Mouse (Mus musculus) midbrain, embryonic 14.5 days (tissue): ENCODE data around the gene Arhgef28. TPM values are rescaled to one million over a fixed set of nuclear protein-coding genes. Genes with fewer than 3 reads are reported as not detected.

Source experiments
- ATAC-seq: fragments of 200-750 bp; cut with Nextera tagmentation; 2 replicates; pipeline ENCODE4 v1.8.0; 2017; ENCODE audit warnings: moderate number of reproducible peaks, moderate library complexity; ENCODE audit not compliant: low FRiP score, low TSS enrichment
- DNase-seq: peaks from one replicate; pipeline ENCODE4 v3.0.0-alpha.2; 2015
- H3K27ac ChIP-seq: fragments of 300-500 bp; sonication (generic); replicated peaks from 2 replicates; pipeline ENCODE4 v1.5.1; 2014; ENCODE audit warnings: mild to moderate bottlenecking, low read depth, low read length, moderate library complexity
- H3K27me3 ChIP-seq: fragments of 300-500 bp; sonication (generic); 2 replicates; pipeline ENCODE4 v1.6.1; 2014; ENCODE audit warnings: low read length, control low read depth, mixed read lengths; ENCODE audit not compliant: control insufficient read depth, insufficient read depth
- H3K36me3 ChIP-seq: fragments of 300-500 bp; sonication (generic); 2 replicates; pipeline ENCODE4 v1.6.1; 2014; ENCODE audit warnings: low read length, control low read depth; ENCODE audit not compliant: control insufficient read depth, insufficient read depth
- H3K4me1 ChIP-seq: fragments of 300-500 bp; sonication (generic); 2 replicates; pipeline ENCODE4 v1.6.1; 2014; ENCODE audit warnings: mild to moderate bottlenecking, antibody characterized with exemption, low read length, control low read depth; ENCODE audit not compliant: control insufficient read depth, insufficient read depth
- H3K4me2 ChIP-seq: fragments of 300-500 bp; sonication (generic); 2 replicates; pipeline ENCODE4 v1.6.1; 2014; ENCODE audit warnings: mild to moderate bottlenecking, low read length, moderate library complexity
- H3K4me3 ChIP-seq: fragments of 300-500 bp; sonication (generic); replicated peaks from 2 replicates; pipeline ENCODE4 v1.5.1; 2014; ENCODE audit warnings: low read depth, low read length
- H3K9ac ChIP-seq: fragments of 300-500 bp; sonication (generic); replicated peaks from 2 replicates; pipeline ENCODE4 v1.6.1; 2014; ENCODE audit warnings: mild to moderate bottlenecking, low read length, moderate library complexity
- H3K9me3 ChIP-seq: fragments of 300-500 bp; sonication (generic); 2 replicates; pipeline ENCODE4 v1.6.1; 2016; ENCODE audit warnings: low read length, control low read depth, mixed read lengths; ENCODE audit not compliant: control insufficient read depth
- WGBS: fragments of 180-500 bp; shearing (Covaris S2); extraction: QIAGEN DNeasy Blood & Tissue Kit; methylation state at CpG from one replicate; pipeline ENCODE4 v1.1.7; 2014; 5-methylcytosine and 5-hydroxymethylcytosine counted together
- polyA plus RNA-seq: library from polyadenylated mRNA; unstranded; fragments of >200 nt; fragmentation: Nextera tagmentation; extraction: Ambion mirVana; gene quantifications from 2 replicates; pipeline ENCODE4 v1.2.1, GENCODE M21; 2014

Gene Arhgef28
- polyA plus RNA-seq, 1 experiment from 2014 or later, result 21.1 TPM

- no peak overlapping the region for H3K27ac ChIP-seq
- no peak for DNase-seq
Measured at GRCm38 (mm10) chr13:97918117-97918900, 287.9 kb downstream of the Arhgef28 start.

DNA sequence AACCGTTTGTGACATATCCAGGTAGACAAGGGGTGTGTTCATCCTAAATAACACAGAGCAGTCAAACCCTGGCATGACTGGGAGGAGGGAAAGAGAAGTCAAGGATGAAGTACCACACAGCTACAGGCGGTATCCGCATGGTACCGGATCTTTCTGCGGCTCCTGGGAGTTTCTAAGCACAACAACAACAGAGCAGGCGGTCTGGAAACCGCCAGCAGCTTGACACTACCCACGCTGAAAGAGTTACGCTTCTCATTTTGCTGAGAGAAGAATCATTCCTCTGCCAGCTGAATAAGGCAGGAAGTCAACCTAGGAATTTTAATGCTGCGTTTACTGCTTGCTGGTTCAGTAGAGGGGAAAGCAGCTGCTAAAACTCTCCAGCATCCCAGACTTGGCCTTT lies 295.2 kb downstream of the Arhgef28 start:
- H3K36me3 ChIP-seq, result no peaks in the 10 kb centered on the region
- peak overlapping the region; percentile 24; the same call in 1 of the 2 replicates for H3K4me2 ChIP-seq
- H3K9ac ChIP-seq, result no peak overlapping the region
- H3K27ac ChIP-seq, result peak overlapping the region; percentile 74
- WGBS, result 13% methylated on average over 10 of the region's 10 CpGs
- DNase-seq (peak; percentile 74), ATAC-seq (no peak)
- H3K4me3 ChIP-seq, result no peak overlapping the region
- H3K9me3 ChIP-seq, result no peaks in the 10 kb centered on the region
- H3K4me1 ChIP-seq, result peaks cover 13% of the 10 kb centered on the region
- no peaks in the 10 kb centered on the region for H3K27me3 ChIP-seq

More at GRCm38 (mm10) chr13:97918117-97918900, 287.9 kb downstream of the Arhgef28 start:
- ATAC-seq, result no peak
- Histone ChIP-seq H3K9ac (no peak overlapping the region), H3K36me3 (no peaks in the 10 kb centered on the region), H3K27me3 (no peaks in the 10 kb centered on the region), H3K9me3 (no peaks in the 10 kb centered on the region), H3K4me3 (no peak overlapping the region), H3K4me2 (no peak overlapping the region), H3K4me1 (no peaks in the 10 kb centered on the region)
- WGBS, result 78% methylated on average over 12 of the region's 12 CpGs

- Histone ChIP-seq H3K4me1 (peaks cover 18% of the 10 kb centered on the region), H3K27ac (no peak overlapping the region), H3K9me3 (no peaks in the 10 kb centered on the region), H3K9ac (no peak overlapping the region), H3K27me3 (no peaks in the 10 kb centered on the region), H3K36me3 (no peaks in the 10 kb centered on the region), H3K4me3 (no peak overlapping the region), H3K4me2 (no peak overlapping the region)
- no peak for ATAC-seq
- 88% methylated on average over 8 of the region's 8 CpGs for WGBS
- DNase-seq, result no peak
Measured at GRCm38 (mm10) chr13:97902821-97903220, 303.4 kb downstream of the Arhgef28 start.

DNA sequence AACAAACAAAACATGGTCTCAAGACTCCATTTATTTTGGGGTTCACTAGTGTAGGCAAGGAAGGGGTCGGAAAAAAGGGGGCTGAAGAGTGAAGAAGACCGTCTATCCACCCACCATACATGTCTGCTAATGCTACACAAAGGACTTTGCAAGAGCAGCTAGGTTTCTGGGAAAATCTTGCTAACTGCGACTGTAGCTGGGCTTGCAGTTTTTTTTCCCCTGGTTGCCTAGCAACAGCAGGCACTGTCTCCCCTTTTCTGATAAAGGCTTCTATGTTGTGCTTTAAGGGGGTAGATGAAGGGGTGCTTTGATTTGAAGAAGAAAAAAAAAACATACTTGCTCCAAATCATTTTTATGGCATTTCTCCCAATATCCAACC lies 305.9 kb downstream of the Arhgef28 start:
- Histone ChIP-seq H3K27ac (peak overlapping the region; percentile 85), H3K36me3 (no peaks in the 10 kb centered on the region), H3K4me2 (no peak overlapping the region), H3K4me3 (no peak overlapping the region), H3K27me3 (no peaks in the 10 kb centered on the region), H3K9ac (no peak overlapping the region; the same call in 1 of the 2 replicates), H3K4me1 (peaks cover 18% of the 10 kb centered on the region), H3K9me3 (no peaks in the 10 kb centered on the region)
- ATAC-seq (peak; percentile 78), DNase-seq (peak; percentile 93)
- 27% methylated on average over 3 of the region's 3 CpGs for WGBS

GRCm38 (mm10) chr13:97899604-97900379 lies 306.4 kb downstream of the Arhgef28 start:
- H3K9ac ChIP-seq, result no peak overlapping the region; the same call in 1 of the 2 replicates
- peak; percentile 42 for DNase-seq
- peak; percentile 55; the same call in 1 of the 2 replicates for ATAC-seq
- H3K4me2 ChIP-seq, result no peak overlapping the region
- no peaks in the 10 kb centered on the region for H3K27me3 ChIP-seq
- peaks cover 18% of the 10 kb centered on the region for H3K4me1 ChIP-seq
- no peak overlapping the region for H3K4me3 ChIP-seq
- peak overlapping the region; percentile 85 for H3K27ac ChIP-seq
- whole genome bisulfite sequencing, result 50% methylated on average over 14 of the region's 14 CpGs
- no peaks in the 10 kb centered on the region for H3K9me3 ChIP-seq
- no peaks in the 10 kb centered on the region for H3K36me3 ChIP-seq

DNA sequence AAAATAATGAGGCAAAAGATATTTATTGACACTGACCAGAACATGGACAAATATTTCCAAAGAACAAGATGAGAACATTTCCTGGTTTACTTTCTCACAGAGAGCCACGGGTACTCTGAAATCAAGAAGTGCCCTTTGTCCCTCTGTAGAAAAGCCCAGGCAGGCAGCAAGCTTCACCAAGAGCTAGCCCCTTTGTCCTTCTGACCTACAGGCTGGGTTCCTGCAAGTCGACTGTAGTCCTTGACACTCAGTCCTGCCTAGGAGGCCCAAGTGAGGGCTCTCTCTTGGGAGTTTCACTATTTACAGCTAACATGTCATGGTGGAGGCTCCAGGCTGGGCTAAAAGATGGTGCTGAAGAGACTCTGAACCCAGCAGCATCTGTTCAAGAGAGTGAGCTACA lies 307.6 kb downstream of the Arhgef28 start:
- Histone ChIP-seq H3K36me3 (no peaks in the 10 kb centered on the region), H3K4me3 (no peak overlapping the region), H3K9ac (no peak overlapping the region), H3K4me1 (peaks cover 18% of the 10 kb centered on the region), H3K4me2 (no peak overlapping the region), H3K9me3 (no peaks in the 10 kb centered on the region), H3K27ac (no peak overlapping the region), H3K27me3 (no peaks in the 10 kb centered on the region)
- 73% methylated on average over 2 of the region's 2 CpGs for WGBS
- DNase-seq (no peak), ATAC-seq (no peak)

GRCm38 (mm10) chr13:97893031-97893825 lies 313.0 kb downstream of the Arhgef28 start:
- H3K27ac ChIP-seq, result peak overlapping the region; percentile 84
- WGBS, result 25% methylated on average over 10 of the region's 10 CpGs
- no peaks in the 10 kb centered on the region for H3K36me3 ChIP-seq
- H3K9me3 ChIP-seq, result no peaks in the 10 kb centered on the region
- H3K9ac ChIP-seq, result no peak overlapping the region
- H3K4me3 ChIP-seq, result no peak overlapping the region
- peak; percentile 55; the same call in 1 of the 2 replicates for ATAC-seq
- peak; percentile 67 for DNase-seq
- peaks cover 22% of the 10 kb centered on the region for H3K4me1 ChIP-seq
- H3K27me3 ChIP-seq, result no peaks in the 10 kb centered on the region
- H3K4me2 ChIP-seq, result peak overlapping the region; percentile 27

GRCm38 (mm10) chr13:97892089-97892884 lies 314.0 kb downstream of the Arhgef28 start:
- DNase-seq (peak; percentile 88), ATAC-seq (peak; percentile 86)
- Histone ChIP-seq H3K9me3 (no peaks in the 10 kb centered on the region), H3K9ac (0 out of 2 replicates have a peak overlapping the region, but pooled peaks have one; percentile 7), H3K36me3 (no peaks in the 10 kb centered on the region), H3K4me2 (peak overlapping the region; percentile 27), H3K4me1 (peaks cover 25% of the 10 kb centered on the region), H3K27me3 (no peaks in the 10 kb centered on the region), H3K4me3 (no peak overlapping the region), H3K27ac (peak overlapping the region; percentile 84)
- WGBS, result 19% methylated on average over 15 of the region's 15 CpGs
